Mouse (Mus musculus) embryo, embryonic 10 days (tissue): ENCODE data around the gene Chmp3.

Experiments
- DNase-seq: peaks from one replicate; pipeline ENCODE4 v3.0.0-alpha.2; 2015; ENCODE audit warnings: low spot score

The Chmp3 gene

DNA sequence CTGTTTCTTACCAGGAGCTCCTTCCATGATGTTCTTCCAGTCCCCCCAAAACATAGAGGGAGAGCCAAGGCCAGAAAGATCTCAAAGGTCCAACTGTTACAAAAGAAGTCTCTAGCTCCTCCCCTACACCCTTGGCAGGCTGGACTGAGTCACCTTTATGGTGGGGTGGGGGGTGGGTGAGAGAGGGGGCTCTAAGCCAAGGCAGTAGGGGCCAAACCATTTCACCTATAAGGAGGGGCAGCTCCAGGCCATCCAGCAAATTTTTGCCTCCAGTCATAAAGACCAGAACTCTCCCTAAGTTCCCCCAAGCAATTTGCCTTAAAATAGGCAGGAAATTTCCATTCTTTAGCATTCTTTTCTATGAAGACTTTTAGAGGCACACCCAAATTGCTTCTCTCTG is 65.4 kb downstream of the Chmp3 start:
- no peak for DNase-seq

DNA sequence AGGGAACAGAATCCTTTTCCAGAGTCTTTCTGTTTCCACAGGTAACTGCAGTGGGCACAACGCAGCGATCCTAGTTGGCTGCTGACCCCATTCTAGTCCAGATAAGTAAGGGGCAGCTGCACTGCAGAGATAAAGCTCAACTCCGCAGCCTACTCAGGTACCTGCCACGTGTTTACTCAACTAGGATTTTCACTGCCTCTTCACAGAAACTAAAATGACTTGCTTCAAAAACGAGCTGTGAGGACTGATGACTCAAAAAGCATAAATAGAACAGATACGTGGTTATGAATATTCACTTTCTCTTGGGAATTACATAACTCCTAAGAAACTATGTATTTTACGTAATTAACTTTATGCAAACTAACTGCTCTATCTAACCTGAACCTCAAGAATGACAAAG is 66.4 kb downstream of the Chmp3 start:
- DNase-seq, result no peak

DNA sequence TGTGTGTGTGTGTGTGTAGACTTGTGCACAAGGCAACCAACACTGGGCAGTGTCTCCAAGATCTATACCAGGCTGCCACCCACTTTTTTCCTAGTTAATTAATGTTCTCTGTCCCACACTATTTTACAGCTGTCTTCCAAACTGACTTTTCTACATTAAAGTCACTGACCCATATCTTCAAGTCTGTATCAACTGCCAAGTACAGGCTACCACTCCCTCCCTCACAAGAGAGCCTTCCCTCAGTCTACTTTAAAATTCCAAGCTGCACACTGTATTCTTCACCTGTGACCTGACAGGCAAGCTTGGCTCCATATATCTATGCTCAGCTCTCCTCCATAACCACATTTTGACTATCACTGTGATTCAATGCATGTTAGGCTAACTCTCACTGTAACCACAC is 69.6 kb downstream of the Chmp3 start:
- DNase-seq, result no peak

DNA sequence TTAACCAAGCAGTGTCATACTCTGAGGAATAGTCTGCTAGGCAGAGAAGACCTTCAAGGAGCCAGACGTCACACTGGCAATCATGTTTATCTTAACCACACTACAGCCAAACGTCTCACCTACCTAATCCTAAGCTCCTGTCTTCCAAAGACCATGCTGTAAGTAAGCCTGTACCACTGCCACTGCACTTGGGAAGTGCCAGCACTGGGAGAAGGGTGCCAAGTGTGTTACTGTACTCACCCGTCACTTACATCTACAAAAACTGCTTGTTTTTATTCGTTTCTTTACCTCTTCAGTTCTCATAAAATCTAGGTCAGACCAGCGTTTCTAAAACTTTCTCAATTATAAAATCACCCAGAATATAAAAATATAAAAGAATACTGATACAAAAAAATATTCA is 73.4 kb downstream of the Chmp3 start:
- no peak for DNase-seq

DNA sequence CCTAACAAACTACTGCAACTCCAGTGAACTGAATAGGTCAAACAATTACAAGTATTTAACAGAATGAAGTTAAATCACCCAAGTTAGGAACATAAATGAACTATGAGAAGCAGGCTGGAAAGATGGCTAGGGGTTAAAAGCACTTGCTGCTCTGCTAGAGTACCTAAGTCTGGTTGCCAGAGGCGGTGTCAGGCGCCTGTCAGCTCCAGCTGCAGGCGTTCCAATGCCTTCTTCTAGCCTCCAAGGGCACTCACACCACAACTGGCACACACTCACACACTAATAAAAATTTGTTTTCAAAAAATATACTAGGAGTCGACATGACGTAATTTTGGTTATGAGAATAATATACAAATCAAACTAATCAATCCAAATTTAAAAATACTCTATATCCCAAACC is 78.0 kb downstream of the Chmp3 start:
- no peak for DNase-seq

DNA sequence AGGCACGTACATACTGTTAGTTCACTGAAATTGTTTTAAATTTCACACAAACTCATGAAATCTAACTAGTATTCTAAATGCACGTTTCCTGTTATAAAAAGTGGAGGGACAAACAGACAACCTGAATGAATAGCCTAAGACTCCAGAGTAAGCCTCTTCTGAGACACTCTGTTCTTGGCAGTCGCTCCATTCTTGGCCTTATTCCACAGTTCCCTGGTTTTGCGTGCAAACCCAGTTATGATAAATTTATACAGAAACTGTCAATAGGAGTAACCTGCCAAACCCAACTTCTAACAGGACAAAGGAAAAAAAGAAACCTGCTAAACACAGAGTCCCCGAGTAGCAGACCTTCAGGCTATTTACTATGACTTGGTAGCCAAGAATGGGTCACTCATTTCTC is 78.4 kb downstream of the Chmp3 start:
- DNase-seq, result no peak

DNA sequence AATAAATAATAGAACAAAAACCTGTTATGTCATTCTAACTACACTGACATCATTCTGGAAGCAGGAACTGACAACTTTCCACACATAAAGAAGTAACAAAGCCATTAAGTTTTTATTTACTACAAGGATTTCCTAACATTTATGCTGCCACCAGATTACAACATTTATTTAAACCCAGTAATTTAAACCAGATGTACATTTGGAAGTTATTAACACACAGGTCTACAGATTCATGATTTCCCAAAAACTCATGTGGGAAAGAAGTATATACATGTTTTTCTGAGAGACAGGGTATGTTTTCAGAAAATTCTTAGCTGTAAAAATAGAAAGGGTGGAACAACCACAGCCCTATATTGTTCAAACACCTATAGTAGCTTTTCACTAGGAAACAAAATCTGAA is 81.1 kb downstream of the Chmp3 start:
- DNase-seq, result no peak

DNA sequence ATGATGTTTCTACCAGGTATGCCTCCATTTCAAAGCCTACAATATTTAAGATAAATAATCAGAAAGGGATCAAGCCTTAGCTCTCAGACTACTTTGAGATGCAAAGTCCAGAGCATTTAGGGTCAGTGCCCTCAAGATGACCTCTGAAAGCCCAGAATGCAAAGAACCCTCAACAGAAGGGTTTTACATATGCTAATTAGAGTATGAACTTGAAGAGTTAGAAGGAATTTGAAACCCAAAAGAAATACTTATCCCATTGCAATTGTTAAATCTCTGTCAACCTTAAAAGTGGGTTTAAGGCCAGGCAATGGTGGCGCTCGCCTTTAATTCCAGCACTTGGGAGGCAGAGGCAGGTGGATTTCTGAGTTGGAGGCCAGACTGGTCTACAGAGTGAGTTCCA is 82.4 kb downstream of the Chmp3 start:
- no peak for DNase-seq

DNA sequence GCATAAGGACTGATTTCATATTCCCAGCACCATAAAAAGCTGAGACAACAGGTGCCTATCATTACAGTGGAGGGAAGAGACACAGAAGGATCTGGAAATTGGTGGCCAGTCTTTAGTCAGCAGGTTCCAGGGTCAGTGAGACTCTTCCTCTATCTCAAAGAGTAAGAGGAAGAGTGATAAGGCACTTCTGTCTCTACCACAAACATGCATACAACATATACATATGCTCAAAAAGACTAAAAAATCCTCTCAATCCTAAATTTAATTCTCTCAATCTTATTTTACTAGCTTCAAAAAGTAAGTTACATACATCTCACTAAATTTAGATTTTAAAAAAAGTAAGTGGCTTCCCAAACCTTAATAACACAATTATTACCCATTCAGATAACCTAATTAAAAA is 83.7 kb downstream of the Chmp3 start:
- DNase-seq, result no peak

DNA sequence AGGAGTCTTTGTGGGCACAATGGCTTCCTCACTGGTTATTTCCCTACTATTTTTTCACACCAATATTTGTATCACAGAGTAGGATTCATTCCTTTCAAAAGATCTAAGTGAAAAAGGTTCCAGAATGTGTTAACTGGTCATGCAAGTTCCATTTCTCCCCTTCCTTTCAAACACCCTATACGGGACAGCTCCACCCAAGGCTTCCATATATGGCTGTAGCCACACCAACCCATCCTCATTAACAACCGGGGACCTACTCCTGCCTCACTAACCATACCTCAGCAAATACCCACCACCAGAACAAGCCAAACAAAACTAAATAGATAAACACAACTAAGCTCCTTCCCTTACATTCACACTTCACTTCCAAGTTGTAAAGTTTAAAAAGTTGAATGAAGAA is 87.6 kb downstream of the Chmp3 start:
- DNase-seq, result no peak

DNA sequence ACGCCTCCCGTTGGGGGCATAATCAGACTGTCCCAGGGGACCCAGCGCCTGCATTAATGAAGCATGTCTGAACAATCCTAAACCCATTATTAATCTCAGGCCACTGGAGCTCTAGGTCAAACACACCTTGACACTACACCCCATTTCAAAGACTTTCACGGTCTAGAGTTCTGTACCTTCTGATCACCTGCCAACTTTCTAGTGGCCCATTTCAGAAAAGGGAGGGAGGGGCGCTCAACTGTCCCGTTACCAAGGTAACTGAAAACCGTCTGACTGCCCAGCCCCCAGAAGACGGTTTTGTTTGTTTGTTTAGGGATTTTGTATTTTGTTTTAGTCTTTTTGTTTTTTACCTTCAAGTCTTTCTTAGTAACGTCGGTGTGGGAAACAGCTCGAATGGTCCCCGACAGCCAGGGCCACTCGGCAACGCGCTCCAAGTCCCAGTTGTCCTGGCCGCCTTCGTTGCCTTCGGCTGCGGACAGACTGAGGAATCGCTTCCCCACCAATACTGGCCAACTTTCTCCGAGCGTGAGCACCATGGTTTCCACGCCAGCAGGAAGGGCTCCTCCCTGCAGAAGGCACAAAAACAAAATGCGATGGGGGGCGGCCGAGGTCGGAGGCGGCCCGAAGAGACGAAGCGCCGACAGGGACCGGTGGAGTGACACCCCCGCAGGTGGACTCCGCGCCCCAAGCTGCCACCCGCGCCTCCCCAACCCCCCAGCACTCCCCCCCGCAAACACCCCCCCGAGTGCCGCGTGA is 88.3 kb downstream of the Chmp3 start:
- peak; percentile 58 for DNase-seq
